Mouse (Mus musculus): Measurements from ENCODE around the gene Nfic. TPM values are rescaled to one million over a fixed set of nuclear protein-coding genes. Genes with fewer than 3 reads are reported as not detected.

The Nfic gene
- polyA plus RNA-seq, 1 experiment = 10.5 TPM

DNA sequence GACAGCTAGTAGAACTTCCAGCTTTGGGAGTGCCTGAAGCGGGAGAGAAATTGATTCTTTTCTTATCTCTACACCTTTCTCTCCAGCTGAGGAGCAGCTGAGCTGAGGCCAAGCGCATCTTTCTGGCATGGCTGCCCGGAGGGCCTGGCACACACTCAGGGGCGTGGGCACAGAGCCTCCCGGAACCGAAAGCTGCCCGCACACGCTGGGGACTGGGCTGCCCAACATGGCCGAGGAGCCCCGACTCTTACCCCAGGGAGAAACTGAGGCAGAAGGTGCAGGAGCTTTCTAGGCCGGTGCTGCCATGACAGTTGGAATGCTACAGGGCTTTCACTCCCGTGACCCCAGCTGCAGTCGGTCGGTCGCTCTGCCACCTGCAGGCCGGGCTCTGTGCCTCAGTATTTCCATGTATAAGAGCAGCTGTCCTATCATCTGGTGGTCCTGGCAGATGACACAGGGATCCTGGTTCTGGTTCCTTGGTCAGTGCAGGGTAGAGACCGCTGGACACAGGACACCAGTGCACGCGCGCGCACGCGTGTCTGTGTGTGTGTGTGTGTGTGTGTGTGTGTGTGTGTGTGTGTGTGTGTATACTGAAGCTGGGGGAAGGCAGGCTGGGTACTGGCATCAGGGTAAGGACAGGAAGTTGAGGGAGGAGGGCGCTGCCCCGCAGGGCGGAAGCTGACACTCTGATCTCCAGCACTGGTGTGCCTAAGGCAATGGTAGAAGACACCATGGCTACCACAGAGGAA lies 21.7 kb downstream of the Nfic start:
- 55% methylated on average over 26 of the region's 26 CpGs for WGBS
- no peak for DNase-seq (ENCODE audit: low read depth, low spot score)

- WGBS = 1% methylated on average over 17 of the region's 17 CpGs
- peak; percentile 95 for DNase-seq (ENCODE audit: low read depth, low spot score)
Measured at GRCm38 (mm10) chr10:81432868-81433262, 22.6 kb downstream of the Nfic start.

- 51% methylated on average over 21 of the region's 21 CpGs for WGBS
- DNase-seq (ENCODE audit: low read depth, low spot score) = no peak
Measured at GRCm38 (mm10) chr10:81432169-81432867, 23.1 kb downstream of the Nfic start.

GRCm38 (mm10) chr10:81431526-81432168 lies 23.8 kb downstream of the Nfic start:
- no peak for DNase-seq (ENCODE audit: low read depth, low spot score)

GRCm38 (mm10) chr10:81430831-81431525 lies 24.5 kb downstream of the Nfic start:
- WGBS = under 1% methylated on average over 70 of the region's 70 CpGs
- no peak for DNase-seq (ENCODE audit: low read depth, low spot score)

More at GRCm38 (mm10) chr10:81431526-81432168, 23.8 kb downstream of the Nfic start:
- 10% methylated on average over 15 of the region's 15 CpGs for WGBS

DNA sequence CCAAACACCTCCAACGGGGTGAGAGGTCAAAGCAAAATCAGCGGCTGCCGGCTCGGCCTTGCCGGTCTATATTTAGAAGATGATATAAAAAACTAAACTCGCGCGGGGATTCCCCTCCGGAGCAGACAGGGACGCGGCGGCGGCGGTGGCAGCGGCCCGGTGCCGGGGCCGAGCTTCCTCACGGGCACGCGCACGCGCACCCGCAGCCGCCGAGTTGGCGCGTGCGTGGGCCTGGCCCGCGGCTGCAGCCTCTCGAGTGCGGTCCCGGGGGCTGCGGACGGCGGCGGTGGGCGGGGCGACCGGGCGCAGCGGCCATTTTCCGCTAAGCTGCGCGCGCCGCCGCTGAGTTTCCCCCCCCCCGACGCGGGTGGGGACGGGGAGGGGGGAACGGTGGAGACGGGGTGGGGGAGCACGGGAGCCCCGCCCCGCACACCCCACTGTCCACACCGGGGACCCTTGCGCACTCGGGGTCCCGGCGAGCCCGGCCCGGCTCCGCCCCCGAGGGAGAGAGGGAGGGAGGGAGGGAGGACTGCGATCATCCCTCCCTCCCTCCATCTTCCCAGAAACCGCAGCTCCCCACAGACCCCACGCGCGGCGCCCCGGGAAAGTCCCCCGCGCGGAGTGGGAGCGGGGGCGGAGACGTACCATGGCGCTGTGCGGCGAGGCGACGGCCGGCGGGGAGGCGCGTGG lies 25.1 kb downstream of the Nfic start:
- under 1% methylated on average over 74 of the region's 89 CpGs for WGBS
- DNase-seq (ENCODE audit: low read depth, low spot score) = no peak

GRCm38 (mm10) chr10:81429605-81430061 lies 25.8 kb downstream of the Nfic start:
- WGBS = 1% methylated on average over 20 of the region's 20 CpGs
- no peak for DNase-seq (ENCODE audit: low read depth, low spot score)

GRCm38 (mm10) chr10:81429092-81429491 lies 26.3 kb downstream of the Nfic start:
- 46% methylated on average over 2 of the region's 2 CpGs for WGBS
- DNase-seq (ENCODE audit: low read depth, low spot score) = no peak

DNA sequence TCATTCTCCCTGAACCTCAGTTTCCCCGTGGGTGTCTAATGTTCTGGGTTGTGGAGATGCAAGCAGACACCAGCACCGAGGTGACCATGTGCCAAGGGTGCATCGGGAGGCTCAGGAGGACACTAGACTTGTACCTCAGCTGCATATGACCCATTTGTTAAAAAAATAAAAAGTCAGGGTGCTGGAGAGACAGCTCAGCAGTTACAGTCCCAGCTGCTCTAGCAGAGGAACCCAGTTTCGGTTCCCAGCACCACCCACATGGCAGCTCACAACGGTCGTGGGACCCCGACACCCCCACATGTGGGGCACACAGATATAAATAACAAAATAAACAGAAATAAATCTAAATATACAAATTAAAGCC lies 26.9 kb downstream of the Nfic start:
- DNase-seq (ENCODE audit: low read depth, low spot score) = no peak
- 90% methylated on average over 7 of the region's 7 CpGs for WGBS

DNA sequence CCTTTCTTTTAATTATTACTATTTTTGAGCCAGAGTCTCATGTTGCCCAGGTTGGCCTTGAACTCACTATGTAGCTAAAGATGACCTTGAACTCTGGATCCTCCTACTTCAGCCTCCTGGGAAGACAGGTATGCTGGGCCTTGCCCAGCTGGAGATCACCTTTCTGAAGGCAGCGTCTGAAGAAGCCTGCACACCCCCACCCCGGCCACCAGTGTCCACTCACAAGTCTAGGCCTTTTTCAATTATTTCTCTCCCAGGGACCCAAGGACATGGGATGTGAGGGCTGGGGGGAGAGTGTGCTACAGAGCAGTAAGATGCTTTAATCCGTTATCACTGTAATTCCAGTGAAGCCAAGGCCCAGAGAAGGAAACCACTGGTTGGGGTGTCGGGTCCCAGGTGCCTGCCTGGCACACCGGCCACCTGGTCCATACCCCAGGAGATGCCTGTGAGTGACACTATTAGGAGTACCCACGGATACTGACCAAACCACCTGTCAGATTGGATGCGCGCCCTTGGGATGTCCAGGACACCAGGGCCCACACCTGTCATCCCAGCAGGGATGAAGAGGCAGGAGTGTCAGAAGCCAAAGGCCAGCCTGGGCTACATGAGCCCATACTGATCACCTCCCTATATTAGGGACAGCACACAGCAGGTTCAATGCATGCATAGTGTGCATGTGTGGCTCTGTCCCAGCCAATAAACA lies 27.5 kb downstream of the Nfic start:
- WGBS = 86% methylated on average over 8 of the region's 8 CpGs
- no peak for DNase-seq (ENCODE audit: low read depth, low spot score)

GRCm38 (mm10) chr10:81427327-81427726 lies 28.1 kb downstream of the Nfic start:
- DNase-seq (ENCODE audit: low read depth, low spot score) = no peak
- WGBS = 38% methylated on average over 3 of the region's 3 CpGs

GRCm38 (mm10) chr10:81426897-81427296 lies 28.5 kb downstream of the Nfic start:
- DNase-seq (ENCODE audit: low read depth, low spot score) = no peak
- WGBS = under 1% methylated on average over 38 of the region's 38 CpGs

GRCm38 (mm10) chr10:81426081-81426671 lies 29.3 kb downstream of the Nfic start:
- 0% methylated on average over 27 of the region's 33 CpGs for WGBS
- no peak for DNase-seq (ENCODE audit: low read depth, low spot score)

DNA sequence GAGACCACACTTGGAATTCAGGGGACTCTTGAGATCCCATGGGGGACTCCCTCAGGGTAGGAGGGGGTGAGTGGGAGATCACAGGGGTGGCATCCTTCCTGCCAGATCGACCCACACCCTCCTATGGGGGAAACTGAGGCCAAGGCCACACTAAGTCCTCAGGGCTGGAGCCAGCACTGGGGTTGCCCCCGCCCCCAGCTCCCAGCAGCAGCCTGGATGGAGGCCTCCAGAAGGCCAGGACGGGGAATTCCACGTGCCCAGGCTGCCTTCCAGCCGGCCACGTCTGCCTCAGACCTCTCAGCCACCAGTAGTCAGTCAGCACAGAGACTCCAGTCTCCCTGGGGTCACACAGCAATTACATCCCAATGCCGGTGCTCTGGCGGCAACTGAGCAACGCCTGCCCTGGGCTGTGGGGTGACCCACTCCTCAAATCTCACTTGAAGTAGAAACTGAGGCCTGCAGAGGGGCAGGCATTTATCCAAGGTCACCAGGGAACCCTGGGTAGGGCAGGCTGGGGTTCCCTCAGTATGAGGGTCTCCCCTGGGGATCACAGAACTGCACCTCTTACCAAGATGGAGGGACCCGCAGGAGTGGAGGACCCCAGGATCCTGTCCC lies 30.1 kb downstream of the Nfic start:
- WGBS = 18% methylated on average over 10 of the region's 10 CpGs
- DNase-seq (ENCODE audit: low read depth, low spot score) = no peak

DNA sequence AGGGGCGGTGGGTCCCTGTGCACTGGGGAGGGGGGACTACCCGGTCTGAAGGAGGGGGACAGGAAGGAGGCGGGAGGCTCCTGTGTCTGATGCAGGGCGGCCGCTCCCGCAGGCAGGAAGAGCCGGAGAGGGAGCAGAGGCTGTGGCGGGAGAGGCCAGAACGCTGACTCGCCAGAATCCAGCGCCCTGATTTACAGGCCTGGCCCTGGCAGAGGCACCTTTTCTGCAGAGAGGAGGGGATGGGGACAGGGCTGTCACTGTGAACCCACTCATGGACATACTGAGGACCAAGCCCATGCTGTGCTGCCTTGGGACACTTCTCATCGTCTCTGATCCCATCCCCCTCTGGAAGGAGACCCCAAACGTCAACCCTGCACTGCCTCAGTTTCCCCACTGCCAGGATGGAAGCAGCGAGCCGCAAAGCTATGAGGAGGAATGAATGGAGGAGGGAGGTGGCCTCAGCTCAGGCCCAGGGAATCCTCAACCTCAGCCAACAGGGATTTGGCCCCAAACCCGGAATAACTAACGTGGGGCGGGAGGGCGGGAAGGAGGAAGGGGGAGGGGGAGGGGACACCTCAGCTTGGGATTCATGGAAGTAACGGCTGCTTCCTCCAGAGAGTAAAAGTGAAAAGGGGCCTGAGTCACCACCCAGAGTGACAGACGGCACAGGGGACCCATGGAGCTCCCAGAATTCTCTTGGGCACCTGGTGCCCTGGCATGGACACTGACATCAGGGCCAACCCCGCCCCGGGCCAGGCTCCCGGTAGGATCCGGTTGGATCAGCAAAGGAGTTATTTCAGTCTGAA lies 31.0 kb downstream of the Nfic start:
- no peak for DNase-seq (ENCODE audit: low read depth, low spot score)
- WGBS = 8% methylated on average over 25 of the region's 25 CpGs

DNA sequence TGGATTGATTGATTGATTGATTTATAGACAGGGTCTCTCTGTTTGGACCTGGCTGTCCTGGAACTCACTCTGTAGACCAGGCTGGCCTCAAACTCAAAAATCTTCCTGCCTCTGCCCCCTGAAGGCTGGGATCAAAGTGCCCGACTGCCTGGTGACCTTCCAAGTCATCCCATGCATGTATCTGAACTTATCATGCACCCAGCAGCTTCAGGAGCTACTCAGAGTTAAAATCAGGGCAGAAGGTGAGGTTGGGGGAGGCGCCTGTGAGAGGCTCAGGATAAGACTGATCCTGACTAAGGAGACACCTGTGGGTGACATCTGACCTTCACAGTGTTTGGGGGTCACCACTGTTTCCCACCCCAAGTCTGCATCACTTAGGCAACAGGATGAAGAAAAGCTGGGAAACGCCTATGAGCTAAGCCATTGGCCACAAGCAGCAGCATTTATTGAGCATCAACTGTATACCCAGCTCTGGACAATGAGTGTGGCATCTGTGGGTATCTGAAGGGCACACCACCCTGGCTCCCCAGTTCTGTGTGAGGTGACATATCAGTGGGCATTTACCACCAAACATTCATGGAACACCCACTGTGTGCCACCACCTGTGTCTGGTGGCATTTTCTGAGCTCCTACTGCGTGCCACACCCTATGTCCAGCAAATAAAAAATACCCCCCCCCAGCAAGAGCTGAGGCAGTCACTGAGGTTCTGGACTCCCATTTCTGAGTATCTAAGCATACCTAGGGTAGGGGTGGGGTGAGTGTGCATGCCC lies 31.8 kb downstream of the Nfic start:
- 71% methylated on average over 4 of the region's 4 CpGs for WGBS
- DNase-seq (ENCODE audit: low read depth, low spot score) = no peak
